Mouse (Mus musculus) frontal cortex, postnatal 14 days (tissue): ENCODE results near the gene Rtkn2.

Source experiments
- DNase-seq, 2 experiments: peaks; one replicate each; pipeline ENCODE4 v3.0.0; 2022; ENCODE audit warnings: low spot score in 2 of 2

Gene Rtkn2

GRCm38 (mm10) chr10:68039641-68040205 lies 60.4 kb downstream of the Rtkn2 start:
- DNase-seq: no peak

- DNase-seq: no peak
Measured at GRCm38 (mm10) chr10:68040394-68040793, 61.0 kb downstream of the Rtkn2 start.

GRCm38 (mm10) chr10:68043973-68044372 lies 64.6 kb downstream of the Rtkn2 start:
- DNase-seq: no peak

GRCm38 (mm10) chr10:68044864-68045263 lies 65.5 kb downstream of the Rtkn2 start:
- no peak for DNase-seq

GRCm38 (mm10) chr10:68048641-68049305 lies 69.4 kb downstream of the Rtkn2 start:
- no peak for DNase-seq

GRCm38 (mm10) chr10:68050882-68051281 lies 71.5 kb downstream of the Rtkn2 start:
- DNase-seq: no peak

GRCm38 (mm10) chr10:68051316-68051933 lies 72.1 kb downstream of the Rtkn2 start:
- no peak for DNase-seq

- no peak for DNase-seq
Measured at GRCm38 (mm10) chr10:68052307-68052706, 72.9 kb downstream of the Rtkn2 start.

GRCm38 (mm10) chr10:68054131-68054530 lies 74.8 kb downstream of the Rtkn2 start:
- DNase-seq: no peak

- no peak for DNase-seq
Measured at GRCm38 (mm10) chr10:68054706-68055105, 75.3 kb downstream of the Rtkn2 start.

- DNase-seq: no peak
Measured at GRCm38 (mm10) chr10:68057841-68058240, 78.5 kb downstream of the Rtkn2 start.

- DNase-seq: no peak
Measured at GRCm38 (mm10) chr10:68058378-68058777, 79.0 kb downstream of the Rtkn2 start.

- DNase-seq: no peak
Measured at GRCm38 (mm10) chr10:68060590-68061248, 81.3 kb downstream of the Rtkn2 start.

GRCm38 (mm10) chr10:68061249-68061615 lies 81.9 kb downstream of the Rtkn2 start:
- DNase-seq: no peak

GRCm38 (mm10) chr10:68063806-68064545 lies 84.6 kb downstream of the Rtkn2 start:
- DNase-seq: no peak

- DNase-seq: no peak
Measured at GRCm38 (mm10) chr10:68064571-68064970, 85.2 kb downstream of the Rtkn2 start.

GRCm38 (mm10) chr10:68066173-68066572 lies 86.8 kb downstream of the Rtkn2 start:
- DNase-seq: no peak

- no peak for DNase-seq
Measured at GRCm38 (mm10) chr10:68067961-68068360, 88.6 kb downstream of the Rtkn2 start.

GRCm38 (mm10) chr10:68068426-68068825 lies 89.1 kb downstream of the Rtkn2 start:
- DNase-seq: no peak

- DNase-seq: no peak
Measured at GRCm38 (mm10) chr10:68071041-68071440, 91.7 kb downstream of the Rtkn2 start.

GRCm38 (mm10) chr10:68072626-68073025 lies 93.3 kb downstream of the Rtkn2 start:
- DNase-seq: no peak

GRCm38 (mm10) chr10:68074291-68074690 lies 94.9 kb downstream of the Rtkn2 start:
- no peak for DNase-seq
